Mouse (Mus musculus) adrenal gland, postnatal 10 days (tissue): ENCODE measurements at regions not wholly inside any gene's neighbourhood (a gene's known extent, or its start where the extent isn't known, plus 50 kb on each side); places are given as distances from the start of the nearest gene placed in this dataset.

Source experiments
- DNase-seq: peaks from one replicate; pipeline ENCODE4 v3.0.0; 2021; ENCODE audit warnings: mixed read lengths

GRCm38 (mm10) chr3:4444611-4445394 lies 1305.8 kb upstream of the Gm8797 start:
- no peak for DNase-seq

DNA sequence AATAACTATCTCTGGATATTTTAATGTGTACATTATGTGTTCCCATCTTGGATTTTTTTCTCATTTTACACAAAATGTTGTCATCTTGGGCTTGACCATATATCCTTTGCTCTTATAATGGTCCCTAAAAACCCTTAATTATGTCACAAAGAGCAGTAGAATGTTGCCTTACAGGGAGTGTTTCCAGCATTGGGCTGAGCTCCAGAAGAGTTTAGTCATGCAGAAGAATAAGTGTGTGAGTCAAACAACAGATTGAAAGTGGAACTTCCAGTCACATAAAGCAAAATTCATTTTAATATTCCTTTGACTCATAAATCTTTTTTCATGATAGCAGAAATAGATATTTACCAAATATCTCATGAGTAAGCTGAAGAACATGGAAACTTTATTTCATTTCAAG lies 1282.6 kb upstream of the Gm8797 start:
- DNase-seq = peak; percentile 3
